Mouse (Mus musculus) forebrain, embryonic 16.5 days (tissue): Measurements from ENCODE around the gene Camk1d. TPM values are rescaled to one million over a fixed set of nuclear protein-coding genes. Genes with fewer than 3 reads are reported as not detected.

Experiments
- ATAC-seq: fragments of 200-750 bp; cut with Nextera tagmentation; 2 replicates; pipeline ENCODE4 v1.8.0; 2017; ENCODE audit warnings: mild to moderate bottlenecking, moderate library complexity
- H3K27ac ChIP-seq: fragments of 300-500 bp; sonication (generic); 2 replicates; pipeline ENCODE4 v1.5.1; 2014; ENCODE audit warnings: low read length, control low read depth
- H3K27me3 ChIP-seq: fragments of 300-500 bp; sonication (generic); replicated peaks from 2 replicates; pipeline ENCODE4 v1.6.1; 2014; ENCODE audit warnings: low read length; ENCODE audit not compliant: control insufficient read depth, insufficient read depth
- H3K36me3 ChIP-seq: fragments of 300-500 bp; sonication (generic); 2 replicates; pipeline ENCODE4 v1.6.1; 2014; ENCODE audit not compliant: control insufficient read depth, insufficient read depth
- H3K4me1 ChIP-seq: fragments of 300-500 bp; sonication (generic); replicated peaks from 2 replicates; pipeline ENCODE4 v1.6.1; 2014; ENCODE audit warnings: low read length; ENCODE audit not compliant: control insufficient read depth, insufficient read depth
- H3K4me2 ChIP-seq: fragments of 300-500 bp; sonication (generic); 2 replicates; pipeline ENCODE4 v1.6.1; 2014; ENCODE audit warnings: mild to moderate bottlenecking, low read length, control low read depth
- H3K4me3 ChIP-seq: fragments of 300-500 bp; sonication (generic); replicated peaks from 2 replicates; pipeline ENCODE4 v1.5.1; 2014; ENCODE audit warnings: mild to moderate bottlenecking, low read length, control low read depth
- H3K9ac ChIP-seq: fragments of 300-500 bp; sonication (generic); replicated peaks from 2 replicates; pipeline ENCODE4 v1.6.1; 2014; ENCODE audit warnings: low read depth, low read length, control low read depth
- H3K9me3 ChIP-seq: fragments of 300-500 bp; sonication (generic); 2 replicates; pipeline ENCODE4 v1.6.1; 2016; ENCODE audit warnings: low read length; ENCODE audit not compliant: control insufficient read depth
- WGBS: fragments of 180-500 bp; shearing (Covaris S2); extraction: QIAGEN DNeasy Blood & Tissue Kit; methylation state at CpG from one replicate; pipeline ENCODE4 v1.1.7; 2014; 5-methylcytosine and 5-hydroxymethylcytosine counted together
- polyA plus RNA-seq: library from polyadenylated mRNA; unstranded; fragments of >200 nt; fragmentation: Nextera tagmentation; extraction: Ambion mirVana; gene quantifications from 2 replicates; pipeline ENCODE4 v1.2.1, GENCODE M21; 2015

Camk1d gene
- polyA plus RNA-seq, 1 experiment from 2014 or later: 10.6 TPM

DNA sequence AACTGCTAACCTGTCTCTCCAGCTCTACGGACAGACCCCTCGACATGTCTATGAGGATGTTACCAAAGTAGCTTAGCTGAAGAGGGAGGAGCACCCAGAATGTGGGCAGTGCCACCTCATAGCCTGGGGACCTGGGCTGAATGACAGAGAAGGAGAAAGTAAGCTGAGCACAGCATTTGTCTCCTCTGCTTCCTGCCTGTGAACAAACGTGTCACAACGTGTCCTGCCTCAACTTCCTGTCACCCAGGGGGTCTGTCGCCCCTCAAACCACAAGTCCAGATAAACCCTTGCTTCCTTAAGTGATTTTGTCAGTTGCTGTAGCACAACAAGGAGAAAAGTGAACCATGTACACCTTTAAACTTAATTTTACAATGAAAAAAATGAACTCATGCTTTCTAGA lies 71.7 kb downstream of the Camk1d start:
- no peaks in the 10 kb centered on the region for H3K36me3 ChIP-seq
- WGBS: 75% methylated on average over 5 of the region's 5 CpGs
- no peak overlapping the region for H3K27ac ChIP-seq
- H3K4me1 ChIP-seq: no peaks in the 10 kb centered on the region; the same call in 1 of the 2 replicates
- no peak overlapping the region for H3K9ac ChIP-seq
- no peaks in the 10 kb centered on the region for H3K27me3 ChIP-seq
- H3K4me3 ChIP-seq: no peak overlapping the region
- ATAC-seq: no peak
- H3K4me2 ChIP-seq: no peak overlapping the region
- H3K9me3 ChIP-seq: no peaks in the 10 kb centered on the region

DNA sequence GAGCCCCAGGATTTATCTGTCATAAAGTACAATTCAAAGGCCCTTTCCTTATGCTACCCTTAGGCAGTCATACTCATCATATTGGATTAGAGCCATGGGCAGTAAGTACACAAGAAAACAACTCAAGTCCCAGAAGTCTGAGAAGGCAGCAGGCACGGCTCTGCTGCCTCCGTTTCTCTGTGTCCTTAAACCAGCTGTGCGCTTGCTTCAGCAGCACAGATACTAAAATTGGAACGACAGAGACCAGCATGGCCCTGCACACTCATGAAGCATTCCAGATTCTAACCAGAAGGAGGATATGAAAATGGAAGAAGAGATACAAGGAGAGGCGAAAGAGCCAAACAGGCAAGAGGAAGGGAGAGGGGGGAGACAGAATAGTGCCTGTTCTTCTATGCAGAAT lies 72.6 kb downstream of the Camk1d start:
- H3K27ac ChIP-seq: no peak overlapping the region
- no peak overlapping the region for H3K9ac ChIP-seq
- H3K4me2 ChIP-seq: no peak overlapping the region
- H3K36me3 ChIP-seq: no peaks in the 10 kb centered on the region
- ATAC-seq: no peak
- H3K4me1 ChIP-seq: peaks cover 6% of the 10 kb centered on the region
- no peaks in the 10 kb centered on the region for H3K9me3 ChIP-seq
- no peak overlapping the region for H3K4me3 ChIP-seq
- 64% methylated on average over 5 of the region's 5 CpGs for WGBS
- H3K27me3 ChIP-seq: no peaks in the 10 kb centered on the region

DNA sequence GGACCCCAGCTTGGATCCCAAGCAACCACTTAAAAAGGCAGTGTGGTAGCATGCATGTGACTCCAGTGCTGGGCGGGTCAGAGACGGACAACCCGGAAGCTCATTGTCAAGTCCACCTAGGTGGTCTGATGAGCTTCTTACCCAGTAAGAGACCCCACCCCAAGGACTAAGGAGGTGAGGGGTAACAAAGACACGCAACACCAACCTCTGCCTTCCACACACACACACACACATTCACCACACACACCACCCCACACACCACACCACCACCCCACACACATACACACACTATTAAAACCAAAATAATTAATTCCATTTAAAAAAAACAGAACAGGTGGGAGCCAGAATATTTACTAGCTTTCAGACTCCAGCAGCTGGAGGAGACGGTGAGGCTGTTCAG lies 73.7 kb downstream of the Camk1d start:
- no peak for ATAC-seq
- Histone ChIP-seq H3K4me1 (peaks cover 8% of the 10 kb centered on the region), H3K9me3 (no peaks in the 10 kb centered on the region), H3K27me3 (no peaks in the 10 kb centered on the region), H3K4me3 (no peak overlapping the region), H3K4me2 (no peak overlapping the region), H3K36me3 (no peaks in the 10 kb centered on the region), H3K9ac (no peak overlapping the region), H3K27ac (no peak overlapping the region)
- WGBS: 84% methylated on average over 5 of the region's 5 CpGs

DNA sequence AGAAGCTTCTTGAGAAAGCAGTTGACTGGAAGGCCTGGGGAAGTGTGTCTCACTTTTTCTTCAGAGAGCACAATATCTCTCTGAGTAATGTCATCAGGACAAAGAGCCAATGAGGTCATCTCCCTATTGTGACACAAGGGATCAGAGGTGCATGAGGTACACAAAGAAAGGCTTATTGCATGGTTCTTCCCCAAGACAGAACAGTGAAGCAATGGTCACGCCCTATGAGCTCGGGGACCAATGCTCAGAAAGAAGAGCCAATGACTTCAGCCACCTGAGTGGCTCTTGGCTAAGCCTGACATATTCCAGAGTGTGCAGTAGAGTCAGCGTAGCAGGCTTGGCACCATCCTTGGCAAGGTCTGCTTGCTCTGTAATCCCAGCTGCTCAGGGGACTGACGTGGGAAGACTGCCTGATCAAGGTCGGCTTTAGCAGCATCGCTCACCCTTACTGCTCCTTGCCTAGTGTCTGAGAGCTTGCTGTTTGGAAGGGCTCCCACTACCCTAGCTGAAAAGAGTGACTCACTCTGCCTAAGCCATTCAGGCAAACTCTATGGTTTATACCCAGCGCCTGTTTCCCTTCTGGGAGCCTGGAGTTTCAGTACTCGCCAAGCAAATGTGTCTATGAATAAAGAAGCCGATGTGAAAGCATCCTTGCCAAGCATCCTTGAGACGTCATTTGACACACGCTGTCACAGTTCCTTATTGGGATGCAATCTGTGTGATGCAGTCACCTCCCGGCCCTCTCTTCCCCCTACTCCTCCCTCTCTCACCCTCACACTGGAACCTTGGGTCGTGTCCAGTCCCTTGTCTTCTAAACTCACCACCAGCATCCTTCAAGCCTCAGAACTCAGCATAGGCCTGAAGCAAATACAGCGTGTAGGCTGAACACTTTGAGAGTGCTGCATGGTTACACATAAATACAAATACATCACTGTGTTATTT lies 77.2 kb downstream of the Camk1d start:
- Histone ChIP-seq H3K9me3 (no peaks in the 10 kb centered on the region), H3K4me1 (peaks cover 8% of the 10 kb centered on the region), H3K36me3 (no peaks in the 10 kb centered on the region), H3K27me3 (no peaks in the 10 kb centered on the region), H3K4me3 (no peak overlapping the region), H3K9ac (no peak overlapping the region), H3K27ac (peak overlapping the region; percentile 63), H3K4me2 (no peak overlapping the region; the same call in 1 of the 2 replicates)
- peak; percentile 88 for ATAC-seq
- WGBS: 58% methylated on average over 14 of the region's 14 CpGs

DNA sequence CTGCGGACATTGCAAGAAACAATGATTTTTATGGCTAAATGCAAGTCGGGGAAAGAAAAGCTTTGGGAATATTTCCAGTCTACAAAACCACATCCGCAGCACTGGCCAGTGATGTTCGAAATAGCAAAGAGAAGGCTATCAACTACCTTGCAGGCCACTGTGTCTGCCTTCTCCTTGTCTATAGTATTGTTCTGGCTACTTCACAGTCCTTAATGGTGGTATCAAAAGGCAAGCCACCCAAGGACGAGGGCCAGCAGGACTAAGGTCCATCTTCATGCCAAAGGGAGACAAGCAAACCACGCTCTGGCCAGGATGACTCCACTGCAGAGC lies 82.0 kb downstream of the Camk1d start:
- 92% methylated on average over 6 of the region's 6 CpGs for WGBS
- Histone ChIP-seq H3K27ac (no peak overlapping the region), H3K4me2 (no peak overlapping the region), H3K36me3 (no peaks in the 10 kb centered on the region), H3K27me3 (no peaks in the 10 kb centered on the region), H3K4me1 (peaks cover 8% of the 10 kb centered on the region), H3K9ac (no peak overlapping the region), H3K4me3 (no peak overlapping the region), H3K9me3 (no peaks in the 10 kb centered on the region)
- no peak for ATAC-seq

DNA sequence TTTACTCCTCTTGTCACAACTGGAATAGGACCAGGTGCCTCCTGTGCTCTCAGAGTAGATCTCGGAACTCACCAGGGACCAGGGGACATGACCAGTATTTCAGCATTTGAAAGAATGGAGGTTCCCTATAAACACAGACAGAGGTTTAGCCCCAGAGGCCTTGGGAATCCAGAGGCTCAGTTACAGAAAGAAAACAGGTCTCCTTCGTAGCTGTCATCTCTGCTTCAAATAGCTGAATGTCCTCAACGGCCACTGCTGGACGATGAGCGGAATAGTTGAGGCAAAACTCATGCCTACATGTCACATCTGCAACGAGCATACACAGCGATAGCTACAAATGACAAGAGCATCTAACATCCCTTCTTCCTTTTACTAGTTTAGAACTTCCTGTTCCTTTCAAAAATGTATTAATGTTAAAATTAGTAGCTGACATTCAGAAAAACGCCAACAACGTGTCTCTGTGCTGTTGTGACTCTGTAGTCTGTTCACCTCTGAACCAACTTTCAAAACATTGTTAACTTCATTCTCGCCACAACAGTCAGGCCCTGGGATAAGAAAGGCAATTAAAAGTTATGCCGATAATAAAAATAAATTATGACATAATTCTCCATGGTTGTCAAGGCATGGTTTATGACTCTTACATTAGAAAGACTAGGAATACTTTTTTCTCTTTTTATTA lies 82.5 kb downstream of the Camk1d start:
- H3K9ac ChIP-seq: no peak overlapping the region
- H3K4me1 ChIP-seq: peaks cover 4% of the 10 kb centered on the region
- H3K36me3 ChIP-seq: no peaks in the 10 kb centered on the region
- H3K27ac ChIP-seq: no peak overlapping the region
- H3K4me3 ChIP-seq: no peak overlapping the region
- no peak for ATAC-seq
- WGBS: 91% methylated on average over 11 of the region's 11 CpGs
- H3K4me2 ChIP-seq: no peak overlapping the region
- no peaks in the 10 kb centered on the region for H3K27me3 ChIP-seq
- no peaks in the 10 kb centered on the region for H3K9me3 ChIP-seq

DNA sequence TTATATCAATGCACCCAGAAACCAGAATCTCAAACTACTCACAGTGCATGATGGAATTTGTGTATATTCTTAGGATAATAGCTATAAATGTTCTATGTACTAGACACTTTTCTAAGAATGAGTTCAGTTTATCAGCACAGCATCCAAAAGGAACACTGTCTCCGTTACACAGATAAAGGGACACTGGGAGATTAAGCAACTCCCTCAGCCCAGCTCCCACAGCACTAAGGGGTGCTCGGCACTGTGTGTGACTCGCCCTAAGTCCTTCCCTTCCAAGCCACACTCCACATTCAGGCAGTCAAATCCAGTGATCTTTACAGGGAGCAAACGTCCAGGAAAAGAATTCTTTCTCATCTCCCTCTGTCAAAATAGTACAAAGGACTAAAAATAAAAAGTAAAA lies 83.6 kb downstream of the Camk1d start:
- ATAC-seq: no peak
- Histone ChIP-seq H3K4me2 (no peak overlapping the region), H3K4me1 (no peaks in the 10 kb centered on the region), H3K9me3 (no peaks in the 10 kb centered on the region), H3K27ac (no peak overlapping the region), H3K4me3 (no peak overlapping the region), H3K36me3 (no peaks in the 10 kb centered on the region), H3K27me3 (no peaks in the 10 kb centered on the region), H3K9ac (no peak overlapping the region)
- 52% methylated on average over 4 of the region's 4 CpGs for WGBS

DNA sequence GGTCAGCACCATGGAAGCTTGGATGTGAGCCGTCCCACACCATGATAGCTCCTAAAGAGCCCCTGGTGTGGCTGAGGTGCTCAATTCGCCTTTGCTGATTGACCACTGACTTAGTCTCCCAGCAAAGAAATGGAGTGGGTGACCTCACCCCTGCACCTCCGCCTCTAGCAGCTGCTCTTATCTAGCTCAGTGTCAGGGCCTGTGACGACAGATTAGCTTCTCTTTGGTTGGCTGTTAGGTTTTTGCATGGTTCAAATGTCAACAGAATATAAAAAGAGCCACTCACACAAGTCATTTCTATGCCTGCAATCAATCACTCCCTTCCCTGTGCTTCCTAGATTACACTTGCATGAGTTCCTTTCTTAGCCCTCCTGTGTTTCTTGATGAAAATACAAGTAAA lies 89.9 kb downstream of the Camk1d start:
- no peak for ATAC-seq
- Histone ChIP-seq H3K36me3 (no peaks in the 10 kb centered on the region), H3K9me3 (no peaks in the 10 kb centered on the region), H3K27ac (no peak overlapping the region), H3K9ac (no peak overlapping the region), H3K27me3 (no peaks in the 10 kb centered on the region), H3K4me1 (no peaks in the 10 kb centered on the region), H3K4me3 (no peak overlapping the region), H3K4me2 (no peak overlapping the region)
- WGBS: 80% methylated on average over 4 of the region's 4 CpGs

DNA sequence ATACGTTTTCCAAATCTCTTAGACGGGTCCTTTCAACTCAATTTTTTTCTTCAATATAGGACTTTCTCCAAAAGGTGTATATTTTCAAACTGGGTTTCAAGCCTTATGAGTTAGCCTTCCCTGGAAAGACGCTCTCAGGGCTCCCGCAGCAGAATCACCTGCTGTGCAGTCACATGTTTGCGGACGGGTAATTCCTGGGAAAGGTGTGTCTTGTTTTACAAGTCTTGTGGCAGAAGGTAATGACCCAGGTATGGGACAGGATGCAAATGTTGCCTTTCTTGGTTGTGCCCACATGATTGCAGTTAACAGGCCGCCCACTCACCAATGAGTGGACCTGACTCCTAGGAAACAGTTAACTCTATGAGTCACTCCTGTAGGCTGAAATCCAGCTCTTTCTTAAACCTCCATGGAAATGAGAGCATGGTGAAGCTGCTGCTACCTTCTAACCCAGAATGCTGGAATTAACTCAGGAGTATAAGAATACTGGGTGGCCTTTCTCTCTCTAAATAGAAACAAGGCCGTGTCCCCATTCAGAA lies 95.9 kb downstream of the Camk1d start:
- no peak for ATAC-seq
- peaks cover 12% of the 10 kb centered on the region for H3K4me1 ChIP-seq
- H3K36me3 ChIP-seq: no peaks in the 10 kb centered on the region
- H3K9me3 ChIP-seq: no peaks in the 10 kb centered on the region
- H3K27ac ChIP-seq: no peak overlapping the region
- H3K4me3 ChIP-seq: no peak overlapping the region
- no peaks in the 10 kb centered on the region for H3K27me3 ChIP-seq
- H3K4me2 ChIP-seq: no peak overlapping the region
- 91% methylated on average over 8 of the region's 8 CpGs for WGBS
- no peak overlapping the region for H3K9ac ChIP-seq
